8 mouse cellular contexts compared by ENCODE assay signal in the genomic region with DNA sequence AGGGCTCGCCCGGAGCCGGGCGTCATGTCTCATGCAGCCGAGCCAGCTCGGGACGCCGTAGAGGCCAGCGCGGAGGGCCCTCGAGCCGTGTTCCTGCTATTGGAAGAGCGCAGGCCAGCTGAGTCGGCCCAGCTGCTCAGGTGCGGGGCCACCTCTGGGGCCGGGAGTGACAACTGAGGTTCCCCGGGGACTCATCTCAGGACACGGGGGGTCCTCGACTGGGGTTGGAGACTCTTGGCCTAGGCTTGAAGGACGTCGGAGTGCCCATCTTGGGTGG. TPM values are rescaled to one million over a fixed set of nuclear protein-coding genes. Genes with fewer than 3 reads are reported as not detected.
DNase-seq lines count a peak whose midpoint lies in the region; ATAC-seq and TF ChIP-seq lines count a peak whose summit lies in the region.

No protein-coding gene starts in this region.

- peak overlapping the region; percentile 71 for H3K4me2 ChIP-seq in heart, embryonic 15.5 days
- peak overlapping the region; percentile 69 for H3K4me2 ChIP-seq in forebrain, embryonic 15.5 days (replicated peaks)
- peak overlapping the region; percentile 64 for H3K4me2 ChIP-seq in liver, postnatal 0 days (ENCODE audit: low read depth, low read length)

- H3K9me3 ChIP-seq in heart, embryonic 15.5 days (replicated peaks) = no peaks in the 10 kb centered on the region
- H3K9me3 ChIP-seq in ES-E14 (ENCODE audit: control insufficient read depth, insufficient read depth, low read depth, low read length) = no peaks in the 10 kb centered on the region
- H3K9me3 ChIP-seq in forebrain, embryonic 15.5 days = no peaks in the 10 kb centered on the region
- no peaks in the 10 kb centered on the region for H3K9me3 ChIP-seq in liver, postnatal 0 days (ENCODE audit: low read length)

- H3K36me3 ChIP-seq in heart, embryonic 15.5 days = peaks cover 6% of the 10 kb centered on the region
- peaks cover 20% of the 10 kb centered on the region for H3K36me3 ChIP-seq in ES-E14 (ENCODE audit: control insufficient read depth, insufficient read depth, low read length, poor library complexity, severe bottlenecking)
- 0 out of 2 replicates have a peak, but pooled peaks cover under 1% of the 10 kb centered on the region for H3K36me3 ChIP-seq in forebrain, embryonic 15.5 days
- peaks cover 9% of the 10 kb centered on the region; the same call in 1 of the 2 replicates for H3K36me3 ChIP-seq in liver, postnatal 0 days (replicated peaks; ENCODE audit: insufficient read depth, low read length)

- H3K4me3 ChIP-seq in heart, embryonic 15.5 days = peak overlapping the region; percentile 76
- peak overlapping the region; percentile 88 to 93 for H3K4me3 ChIP-seq in ES-E14 (ENCODE audit: insufficient read depth in 1 of 2, low read depth in 1 of 2, low read length in 2 of 2, poor library complexity in 1 of 2, severe bottlenecking in 1 of 2)
- H3K4me3 ChIP-seq in forebrain, embryonic 15.5 days = peak overlapping the region; percentile 59
- H3K4me3 ChIP-seq in liver, postnatal 0 days (ENCODE audit: low read depth, low read length) = peak overlapping the region; percentile 62

- peaks cover 19% of the 10 kb centered on the region for H3K4me1 ChIP-seq in heart, embryonic 15.5 days (replicated peaks)
- H3K4me1 ChIP-seq in ES-E14 (ENCODE audit: control insufficient read depth in 2 of 2, insufficient read depth in 2 of 2, low read length in 2 of 2, poor library complexity in 1 of 2) = peaks cover 2 to 9% of the 10 kb centered on the region in 2 experiments; a peak in 2 of 4 replicates
- H3K4me1 ChIP-seq in forebrain, embryonic 15.5 days = peaks cover 27% of the 10 kb centered on the region
- H3K4me1 ChIP-seq in liver, postnatal 0 days (ENCODE audit: insufficient read depth) = peaks cover 14% of the 10 kb centered on the region; the same call in 1 of the 2 replicates

- H3K27me3 ChIP-seq in heart, embryonic 15.5 days = no peaks in the 10 kb centered on the region
- H3K27me3 ChIP-seq in forebrain, embryonic 15.5 days = no peaks in the 10 kb centered on the region
- no peaks in the 10 kb centered on the region for H3K27me3 ChIP-seq in liver, postnatal 0 days (ENCODE audit: insufficient read depth, low read length)

- in situ Hi-C loops in ES-E14 (cut with MboI; ENCODE audit: low sequenced_read_pairs in 2 of 2, unreplicated experiment in 2 of 2) = no loop called here

- TF ChIP-seq EP300 in liver, postnatal 0 days (IDR thresholded peaks at IDR 0.05; ENCODE audit: low read depth) = no peak

- TF ChIP-seq CTCF in liver, postnatal 0 days (IDR thresholded peaks at IDR 0.05; ENCODE audit: low read depth) = no peak

- peak; percentile 11; the same call in 1 of the 2 replicates for ATAC-seq in heart, embryonic 15.5 days (replicated peaks; ENCODE audit: insufficient number of reproducible peaks, insufficient read depth, low FRiP score, low read depth)
- ATAC-seq in forebrain, embryonic 15.5 days (replicated peaks) = peak; percentile 36; the same call in 1 of the 2 replicates
- no peak; the same call in 1 of the 2 replicates for ATAC-seq in liver, postnatal 0 days

- WGBS in heart, embryonic 15.5 days = 9% methylated on average over 21 of the region's 21 CpGs
- 15% methylated on average over 21 of the region's 21 CpGs for WGBS in forebrain, embryonic 15.5 days
- WGBS in liver, postnatal 0 days (ENCODE audit: insufficient replicate concordance) = 15% methylated on average over 21 of the region's 21 CpGs

- DNase-seq in heart, adult 11 months = no peak
- DNase-seq in ES-E14 (ENCODE audit: low read depth, low spot score) = no peak
- no peak for DNase-seq in liver, postnatal 0 days
- no peak for DNase-seq in cerebellum, adult 11 months
- no peak for DNase-seq in c-Kit-positive CD71-positive TER-119-positive erythroid progenitor cells, embryonic 14.5 days (ENCODE audit: low spot score)
- DNase-seq in thymus, adult 18-20 months = no peak

- peak overlapping the region; percentile 74 for H3K9ac ChIP-seq in heart, embryonic 15.5 days
- peak overlapping the region; percentile 88 for H3K9ac ChIP-seq in ES-E14 (ENCODE audit: insufficient read depth, low read depth, low read length, poor library complexity, severe bottlenecking)
- H3K9ac ChIP-seq in forebrain, embryonic 15.5 days (replicated peaks) = peak overlapping the region; percentile 56
- H3K9ac ChIP-seq in liver, postnatal 0 days (replicated peaks) = peak overlapping the region; percentile 72

- peak overlapping the region; percentile 81 for H3K27ac ChIP-seq in heart, embryonic 15.5 days
- peak overlapping the region; percentile 95 for H3K27ac ChIP-seq in ES-E14 (ENCODE audit: insufficient read depth, low read depth, low read length, poor library complexity, severe bottlenecking)
- no peak overlapping the region; the same call in 1 of the 2 replicates for H3K27ac ChIP-seq in forebrain, embryonic 15.5 days (replicated peaks)
- H3K27ac ChIP-seq in liver, postnatal 0 days (ENCODE audit: low read depth) = peak overlapping the region; percentile 66

TF ChIP-seq in ES-E14, 5 proteins besides CTCF, POLR2A, EP300 and RAD21:
- TF ChIP-seq ZNF384 (IDR thresholded peaks at IDR 0.05; ENCODE audit: low read depth, low read length) (no peak), MAFK (IDR thresholded peaks at IDR 0.05; ENCODE audit: insufficient read depth, low read depth, low read length) (no peak), HCFC1 (IDR thresholded peaks at IDR 0.05; ENCODE audit: borderline replicate concordance, insufficient read depth, low read length) (no peak), CHD2 (IDR thresholded peaks at IDR 0.05; ENCODE audit: low read depth, low read length) (no peak), ZC3H11A (IDR thresholded peaks at IDR 0.05; ENCODE audit: borderline replicate concordance, low read depth, low read length) (no peak)

RNA-seq across cellular contexts. Expression of gene Tfe3, which starts 0.5 kb away (rescaled TPM):
- polyA plus RNA-seq in heart, embryonic 15.5 days (2015; fragmentation: Nextera tagmentation; extraction: Ambion mirVana) = 16.6 and 21.7 TPM in 2 replicates
- total RNA-seq in ES-E14 (2012; rRNA removed) = 32.3 and 45.8 TPM in 2 replicates
- polyA plus RNA-seq in forebrain, embryonic 15.5 days (2015; fragmentation: Nextera tagmentation; extraction: Ambion mirVana) = 21.8 and 23.4 TPM in 2 replicates
- 9.6 and 10.3 TPM in 2 replicates for polyA plus RNA-seq in liver, postnatal 0 days (2015; fragmentation: Nextera tagmentation; extraction: Ambion mirVana)

RNA-seq across cellular contexts. Expression of gene Ccdc120, which starts 12.2 kb away (rescaled TPM):
- polyA plus RNA-seq in heart, embryonic 15.5 days (2015; fragmentation: Nextera tagmentation; extraction: Ambion mirVana) = 4.1 and 8.7 TPM in 2 replicates
- total RNA-seq in ES-E14 (2012; rRNA removed) = 15.8 and 22.9 TPM in 2 replicates
- polyA plus RNA-seq in forebrain, embryonic 15.5 days (2015; fragmentation: Nextera tagmentation; extraction: Ambion mirVana) = 55.5 and 63.3 TPM in 2 replicates
- polyA plus RNA-seq in liver, postnatal 0 days (2015; fragmentation: Nextera tagmentation; extraction: Ambion mirVana) = 2.0 and 3.4 TPM in 2 replicates

RNA-seq across cellular contexts. Expression of gene Gripap1, which starts 26.7 kb away (rescaled TPM):
- polyA plus RNA-seq in heart, embryonic 15.5 days (2015; fragmentation: Nextera tagmentation; extraction: Ambion mirVana) = 25.9 and 31.1 TPM in 2 replicates
- total RNA-seq in ES-E14 (2012; rRNA removed) = 14.9 and 22.6 TPM in 2 replicates
- polyA plus RNA-seq in forebrain, embryonic 15.5 days (2015; fragmentation: Nextera tagmentation; extraction: Ambion mirVana) = 77.6 and 78.5 TPM in 2 replicates
- 15.4 and 16.4 TPM in 2 replicates for polyA plus RNA-seq in liver, postnatal 0 days (2015; fragmentation: Nextera tagmentation; extraction: Ambion mirVana)

RNA-seq across cellular contexts. Expression of gene Praf2, which starts 34.6 kb away (rescaled TPM):
- 30.5 and 39.4 TPM in 2 replicates for polyA plus RNA-seq in heart, embryonic 15.5 days (2015; fragmentation: Nextera tagmentation; extraction: Ambion mirVana)
- 41.9 and 48.0 TPM in 2 replicates for total RNA-seq in ES-E14 (2012; rRNA removed)
- 104 and 107 TPM in 2 replicates for polyA plus RNA-seq in forebrain, embryonic 15.5 days (2015; fragmentation: Nextera tagmentation; extraction: Ambion mirVana)
- 1.9 and 2.1 TPM in 2 replicates for polyA plus RNA-seq in liver, postnatal 0 days (2015; fragmentation: Nextera tagmentation; extraction: Ambion mirVana)

RNA-seq across cellular contexts. Expression of gene Gm45208, which starts 40.8 kb away (rescaled TPM):
- polyA plus RNA-seq in heart, embryonic 15.5 days (2015; fragmentation: Nextera tagmentation; extraction: Ambion mirVana) = 1.2 TPM in 1 of 2 replicates, not detected in the other
- total RNA-seq in ES-E14 (2012; rRNA removed) = 0.26 TPM in 1 of 2 replicates, not detected in the other
- 0.84 TPM in 1 of 2 replicates, not detected in the other for polyA plus RNA-seq in forebrain, embryonic 15.5 days (2015; fragmentation: Nextera tagmentation; extraction: Ambion mirVana)
- polyA plus RNA-seq in liver, postnatal 0 days (2015; fragmentation: Nextera tagmentation; extraction: Ambion mirVana) = not detected in 2 replicates
